Mouse (Mus musculus): ENCODE measurements at regions not wholly inside any gene's neighbourhood (a gene's known extent, or its start where the extent isn't known, plus 50 kb on each side); places are given as distances from the start of the nearest gene placed in this dataset.

- TF ChIP-seq POLR2A (IDR thresholded peaks at IDR 0.05; ENCODE audit: borderline replicate concordance, extremely low read depth, insufficient read depth, insufficient read length, poor library complexity, severe bottlenecking) (no peak), CTCF (IDR thresholded peaks at IDR 0.05; ENCODE audit: borderline replicate concordance, extremely low read depth, insufficient read depth, insufficient read length) (no peak)
Observed at GRCm38 (mm10) chr12:63805458-63805857, 669.0 kb downstream of the Fscb start.
